Mouse (Mus musculus): Measurements from ENCODE around the gene Haao. TPM values are rescaled to one million over a fixed set of nuclear protein-coding genes. Genes with fewer than 3 reads are reported as not detected.

Haao gene
- 0.18 and 0.19 TPM in 2 replicates for polyA plus RNA-seq (2012; rRNA removed)

- Histone ChIP-seq H3K36me3 (ENCODE audit: control insufficient read depth, insufficient read depth, low read length) (no peaks in the 10 kb centered on the region), H3K4me1 (ENCODE audit: control insufficient read depth, insufficient read depth, low read length) (no peaks in the 10 kb centered on the region; the same call in 1 of the 2 replicates), H3K27me3 (ENCODE audit: control insufficient read depth, insufficient read depth, low read length) (no peaks in the 10 kb centered on the region), H3K27ac (ENCODE audit: control insufficient read depth, insufficient read depth, low read depth, low read length) (no peak within 1 kb of the TSS), H3K4me3 (ENCODE audit: control insufficient read depth, low read depth, low read length) (no peak within 1 kb of the TSS)
- TF ChIP-seq CTCF (IDR thresholded peaks at IDR 0.05; ENCODE audit: control insufficient read depth, insufficient read depth, insufficient replicate concordance, low read depth, low read length) (no peak), POLR2A (IDR thresholded peaks at IDR 0.05; ENCODE audit: control insufficient read depth, low read depth, low read length) (no peak)
Measured at GRCm38 (mm10) chr17:83847815-83848214, at the start of gene Haao. TSS of gene Haao (minus strand) at chr17:83847963.

DNA sequence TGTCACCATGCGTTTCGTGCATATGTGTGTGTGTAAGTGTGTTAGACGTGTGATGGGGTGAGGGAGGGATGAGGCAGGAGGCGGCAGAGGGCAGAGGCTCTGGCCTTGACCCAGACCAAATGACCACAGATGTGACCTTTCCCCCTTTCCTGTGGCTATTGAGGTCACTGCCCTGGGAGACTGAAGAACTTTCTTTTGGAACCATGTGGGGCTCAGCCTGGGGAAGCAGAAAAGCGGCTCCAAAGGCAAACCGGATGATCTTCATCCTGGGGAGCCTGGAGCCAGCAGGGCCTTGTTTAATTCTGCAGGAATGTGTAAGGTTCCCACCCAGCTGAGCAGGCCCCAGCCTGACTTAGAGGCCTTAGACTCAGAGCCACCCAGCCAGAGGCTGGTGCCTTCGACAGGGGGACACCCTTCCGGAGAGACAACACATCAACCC, 49.6 kb upstream of the Haao start:
- TF ChIP-seq POLR2A (IDR thresholded peaks at IDR 0.05; ENCODE audit: control insufficient read depth, low read depth, low read length) (no peak), CTCF (IDR thresholded peaks at IDR 0.05; ENCODE audit: control insufficient read depth, insufficient read depth, insufficient replicate concordance, low read depth, low read length) (no peak)
- no peak overlapping the region for H3K4me3 ChIP-seq (ENCODE audit: control insufficient read depth, low read depth, low read length)
- no peaks in the 10 kb centered on the region for H3K36me3 ChIP-seq (ENCODE audit: control insufficient read depth, insufficient read depth, low read length)
- no peaks in the 10 kb centered on the region for H3K27me3 ChIP-seq (ENCODE audit: control insufficient read depth, insufficient read depth, low read length)
- no peaks in the 10 kb centered on the region for H3K4me1 ChIP-seq (ENCODE audit: control insufficient read depth, insufficient read depth, low read length)
- H3K27ac ChIP-seq (ENCODE audit: control insufficient read depth, insufficient read depth, low read depth, low read length) = no peak overlapping the region

DNA sequence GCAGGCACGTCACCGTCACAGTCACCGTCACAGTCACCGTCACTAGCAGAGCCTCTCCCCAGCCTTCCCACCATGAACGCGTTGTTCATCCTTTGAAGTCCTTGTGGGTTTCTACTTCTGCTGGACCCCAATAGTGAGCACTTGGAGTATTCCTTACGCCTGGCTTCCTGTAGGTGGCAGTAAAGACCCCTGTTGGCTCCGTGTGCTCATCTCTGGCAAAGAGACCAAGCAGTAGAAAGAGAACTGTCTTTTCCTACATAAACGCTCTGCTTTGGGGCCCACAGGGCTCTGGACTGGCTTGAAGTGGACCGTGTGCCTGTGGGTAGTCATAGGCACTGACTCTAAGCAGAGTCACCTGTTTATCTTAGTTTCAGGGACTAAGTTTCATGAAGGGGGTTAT, 49.0 kb upstream of the Haao start:
- Histone ChIP-seq H3K36me3 (ENCODE audit: control insufficient read depth, insufficient read depth, low read length) (no peaks in the 10 kb centered on the region), H3K4me1 (ENCODE audit: control insufficient read depth, insufficient read depth, low read length) (no peaks in the 10 kb centered on the region), H3K4me3 (ENCODE audit: control insufficient read depth, low read depth, low read length) (no peak overlapping the region), H3K27ac (ENCODE audit: control insufficient read depth, insufficient read depth, low read depth, low read length) (no peak overlapping the region), H3K27me3 (ENCODE audit: control insufficient read depth, insufficient read depth, low read length) (no peaks in the 10 kb centered on the region)
- TF ChIP-seq CTCF (IDR thresholded peaks at IDR 0.05; ENCODE audit: control insufficient read depth, insufficient read depth, insufficient replicate concordance, low read depth, low read length) (peak; percentile 46; the same call in 1 of the 2 replicates), POLR2A (IDR thresholded peaks at IDR 0.05; ENCODE audit: control insufficient read depth, low read depth, low read length) (no peak)

- TF ChIP-seq CTCF (IDR thresholded peaks at IDR 0.05; ENCODE audit: control insufficient read depth, insufficient read depth, insufficient replicate concordance, low read depth, low read length) (no peak), POLR2A (IDR thresholded peaks at IDR 0.05; ENCODE audit: control insufficient read depth, low read depth, low read length) (no peak)
- H3K27ac ChIP-seq (ENCODE audit: control insufficient read depth, insufficient read depth, low read depth, low read length) = no peak overlapping the region
- no peaks in the 10 kb centered on the region for H3K4me1 ChIP-seq (ENCODE audit: control insufficient read depth, insufficient read depth, low read length)
- H3K4me3 ChIP-seq (ENCODE audit: control insufficient read depth, low read depth, low read length) = no peak overlapping the region
- no peaks in the 10 kb centered on the region for H3K36me3 ChIP-seq (ENCODE audit: control insufficient read depth, insufficient read depth, low read length)
- no peaks in the 10 kb centered on the region for H3K27me3 ChIP-seq (ENCODE audit: control insufficient read depth, insufficient read depth, low read length)
Measured at GRCm38 (mm10) chr17:83895321-83895770, 47.6 kb upstream of the Haao start.

DNA sequence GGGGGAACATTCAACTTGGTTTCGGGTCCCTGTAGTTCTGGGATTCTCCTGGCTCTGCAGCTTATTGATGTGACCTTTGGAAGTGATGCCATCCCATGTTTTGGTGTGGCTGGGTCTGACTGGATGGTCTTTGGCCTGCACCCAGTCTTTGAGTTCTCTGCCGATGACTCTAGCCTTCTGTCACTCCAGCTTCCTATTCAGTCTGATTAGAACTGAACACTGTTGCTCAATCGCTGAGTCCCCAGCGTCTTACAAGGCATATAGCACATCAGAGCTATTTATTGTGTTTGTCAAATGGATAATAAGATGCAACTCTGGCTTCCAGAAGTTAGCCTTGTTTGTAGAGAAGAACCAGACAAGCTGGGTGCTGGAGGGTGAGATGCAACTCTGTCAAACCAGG, 45.4 kb upstream of the Haao start:
- Histone ChIP-seq H3K27ac (ENCODE audit: control insufficient read depth, insufficient read depth, low read depth, low read length) (no peak overlapping the region), H3K4me1 (ENCODE audit: control insufficient read depth, insufficient read depth, low read length) (peaks cover 8% of the 10 kb centered on the region)
- TF ChIP-seq POLR2A (IDR thresholded peaks at IDR 0.05; ENCODE audit: control insufficient read depth, low read depth, low read length) (no peak), CTCF (IDR thresholded peaks at IDR 0.05; ENCODE audit: control insufficient read depth, insufficient read depth, insufficient replicate concordance, low read depth, low read length) (no peak)

DNA sequence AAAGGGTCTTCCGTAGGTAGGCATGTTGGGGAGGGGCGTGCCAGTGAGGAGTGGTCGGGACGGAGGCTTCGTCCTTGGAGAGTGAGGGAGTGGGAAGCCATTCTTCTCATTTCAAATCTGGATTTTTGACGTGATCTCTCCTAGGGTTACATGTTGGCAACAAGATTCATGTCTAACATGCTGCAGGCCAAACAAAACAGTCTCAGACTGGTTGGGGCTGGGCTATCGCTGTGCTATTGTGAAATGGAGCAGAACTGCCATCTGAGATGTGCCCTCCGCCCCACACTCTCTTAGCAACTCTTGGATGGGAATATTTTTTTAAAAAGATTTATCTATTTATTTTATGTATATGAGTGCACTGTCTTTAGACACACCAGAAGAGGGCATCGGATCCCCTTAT, 44.1 kb upstream of the Haao start:
- TF ChIP-seq CTCF (IDR thresholded peaks at IDR 0.05; ENCODE audit: control insufficient read depth, insufficient read depth, insufficient replicate concordance, low read depth, low read length) = no peak
- Histone ChIP-seq H3K27ac (ENCODE audit: control insufficient read depth, insufficient read depth, low read depth, low read length) (no peak overlapping the region), H3K36me3 (ENCODE audit: control insufficient read depth, insufficient read depth, low read length) (no peaks in the 10 kb centered on the region), H3K4me1 (ENCODE audit: control insufficient read depth, insufficient read depth, low read length) (peaks cover 8% of the 10 kb centered on the region), H3K27me3 (ENCODE audit: control insufficient read depth, insufficient read depth, low read length) (no peaks in the 10 kb centered on the region), H3K4me3 (ENCODE audit: control insufficient read depth, low read depth, low read length) (no peak overlapping the region)

More for the DNA sequence above, 45.4 kb upstream of the Haao start:
- Histone ChIP-seq H3K36me3 (ENCODE audit: control insufficient read depth, insufficient read depth, low read length) (no peaks in the 10 kb centered on the region), H3K27me3 (ENCODE audit: control insufficient read depth, insufficient read depth, low read length) (no peaks in the 10 kb centered on the region), H3K4me3 (ENCODE audit: control insufficient read depth, low read depth, low read length) (no peak overlapping the region)

DNA sequence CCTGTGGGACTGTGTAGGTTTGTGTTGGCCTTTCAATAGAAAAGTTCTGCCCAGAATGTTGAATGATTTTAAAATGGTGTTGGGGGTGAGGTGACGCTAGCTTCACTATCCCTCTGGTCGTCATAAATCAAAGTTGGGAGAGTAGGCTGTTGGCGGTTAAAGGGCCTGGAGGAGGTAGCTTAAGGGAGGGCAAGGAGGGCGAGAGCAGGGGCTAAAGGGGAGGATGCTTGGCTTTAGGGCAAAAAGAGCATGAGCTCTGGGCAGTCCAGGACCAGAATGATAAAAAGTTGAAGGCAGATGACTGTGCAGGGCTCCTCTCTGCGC, 42.6 kb upstream of the Haao start:
- Histone ChIP-seq H3K4me1 (ENCODE audit: control insufficient read depth, insufficient read depth, low read length) (peaks cover 8% of the 10 kb centered on the region), H3K36me3 (ENCODE audit: control insufficient read depth, insufficient read depth, low read length) (no peaks in the 10 kb centered on the region), H3K27ac (ENCODE audit: control insufficient read depth, insufficient read depth, low read depth, low read length) (no peak overlapping the region), H3K27me3 (ENCODE audit: control insufficient read depth, insufficient read depth, low read length) (no peaks in the 10 kb centered on the region), H3K4me3 (ENCODE audit: control insufficient read depth, low read depth, low read length) (no peak overlapping the region)
- no peak for TF ChIP-seq CTCF (IDR thresholded peaks at IDR 0.05; ENCODE audit: control insufficient read depth, insufficient read depth, insufficient replicate concordance, low read depth, low read length)
- TF ChIP-seq POLR2A (IDR thresholded peaks at IDR 0.05; ENCODE audit: control insufficient read depth, low read depth, low read length) = no peak
